Mouse (Mus musculus): ENCODE measurements at regions not wholly inside any gene's neighbourhood (a gene's known extent, or its start where the extent isn't known, plus 50 kb on each side); places are given as distances from the start of the nearest gene placed in this dataset.

DNA sequence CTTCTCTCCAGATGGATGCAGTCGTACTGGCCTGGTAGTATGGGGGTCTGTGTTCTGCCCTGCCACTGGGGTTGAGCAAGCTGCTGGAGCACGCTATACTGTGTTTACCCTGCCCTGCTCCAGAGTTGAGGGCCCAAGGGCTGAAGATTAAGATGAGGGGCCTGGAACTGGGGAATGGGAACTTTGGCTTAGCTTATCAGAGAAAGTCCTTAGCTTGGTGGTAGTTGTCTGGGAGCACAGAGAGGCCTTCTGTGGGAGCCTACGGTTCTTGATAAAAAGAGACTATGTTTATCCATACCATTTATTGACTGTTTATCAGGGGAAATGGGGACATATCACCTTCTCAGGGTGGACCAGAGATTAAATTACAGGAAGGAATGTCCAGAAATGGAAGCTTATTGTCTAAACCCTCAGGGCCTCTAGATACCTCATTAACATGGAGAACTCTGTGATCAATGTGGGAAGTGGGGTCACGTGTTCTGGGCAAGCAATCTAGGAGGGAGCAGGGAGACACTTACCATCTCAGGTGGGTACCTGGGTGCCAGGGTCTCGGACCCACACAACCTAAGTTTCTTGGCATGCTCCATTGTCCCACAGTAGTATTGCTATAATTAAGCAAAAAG lies 58.7 kb downstream of the Mycn start:
- TF ChIP-seq CTCF (IDR thresholded peaks at IDR 0.05; ENCODE audit: low read depth) = no peak
- H3K9ac ChIP-seq (ENCODE audit: low read depth, low read length) = no peak overlapping the region
- ATAC-seq = no peak; the same call in 1 of the 2 replicates
- H3K4me2 ChIP-seq (replicated peaks; ENCODE audit: low read depth) = no peak overlapping the region
- no peaks in the 10 kb centered on the region for H3K27me3 ChIP-seq (replicated peaks; ENCODE audit: control insufficient read depth, insufficient read depth, low read length)
- no peaks in the 10 kb centered on the region for H3K9me3 ChIP-seq (ENCODE audit: control insufficient read depth)
- H3K4me1 ChIP-seq (replicated peaks; ENCODE audit: control insufficient read depth, insufficient read depth, low read length) = no peaks in the 10 kb centered on the region
- H3K4me3 ChIP-seq (ENCODE audit: low read depth, low read length) = no peak overlapping the region
- WGBS = 54% methylated on average over 5 of the region's 5 CpGs
- H3K27ac ChIP-seq (ENCODE audit: low read depth, low read length) = no peak overlapping the region
- no peaks in the 10 kb centered on the region for H3K36me3 ChIP-seq (ENCODE audit: control insufficient read depth, insufficient read depth)

DNA sequence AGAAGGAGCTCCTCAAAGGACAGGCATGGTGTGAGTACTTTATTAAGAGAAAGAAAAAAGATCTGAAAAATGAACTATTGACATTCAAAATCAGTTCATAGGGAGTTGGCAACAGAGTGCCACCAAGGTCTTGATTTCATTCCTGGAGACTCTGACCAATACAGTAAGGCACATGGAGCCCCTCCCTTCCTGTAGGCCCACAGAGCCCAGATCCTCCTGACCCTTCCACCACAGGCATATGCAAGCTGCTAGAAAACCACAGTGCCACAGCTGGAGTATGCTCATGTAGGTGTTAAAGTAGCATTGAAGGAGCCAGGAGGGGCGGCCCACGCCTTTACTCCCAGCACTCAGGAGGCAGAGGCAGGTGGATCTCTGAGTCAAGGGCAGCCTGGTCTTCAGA lies 63.7 kb downstream of the Mycn start:
- 95% methylated on average over 2 of the region's 2 CpGs for WGBS
- H3K4me1 ChIP-seq (replicated peaks; ENCODE audit: control insufficient read depth, insufficient read depth, low read length) = no peaks in the 10 kb centered on the region
- H3K9ac ChIP-seq (ENCODE audit: low read depth, low read length) = no peak overlapping the region
- no peaks in the 10 kb centered on the region for H3K9me3 ChIP-seq (ENCODE audit: control insufficient read depth)
- H3K27ac ChIP-seq (ENCODE audit: low read depth, low read length) = no peak overlapping the region
- no peak for TF ChIP-seq CTCF (IDR thresholded peaks at IDR 0.05; ENCODE audit: low read depth)
- H3K27me3 ChIP-seq (replicated peaks; ENCODE audit: control insufficient read depth, insufficient read depth, low read length) = no peaks in the 10 kb centered on the region
- no peak overlapping the region for H3K4me2 ChIP-seq (replicated peaks; ENCODE audit: low read depth)
- no peaks in the 10 kb centered on the region for H3K36me3 ChIP-seq (ENCODE audit: control insufficient read depth, insufficient read depth)
- no peak for ATAC-seq
- H3K4me3 ChIP-seq (ENCODE audit: low read depth, low read length) = no peak overlapping the region

DNA sequence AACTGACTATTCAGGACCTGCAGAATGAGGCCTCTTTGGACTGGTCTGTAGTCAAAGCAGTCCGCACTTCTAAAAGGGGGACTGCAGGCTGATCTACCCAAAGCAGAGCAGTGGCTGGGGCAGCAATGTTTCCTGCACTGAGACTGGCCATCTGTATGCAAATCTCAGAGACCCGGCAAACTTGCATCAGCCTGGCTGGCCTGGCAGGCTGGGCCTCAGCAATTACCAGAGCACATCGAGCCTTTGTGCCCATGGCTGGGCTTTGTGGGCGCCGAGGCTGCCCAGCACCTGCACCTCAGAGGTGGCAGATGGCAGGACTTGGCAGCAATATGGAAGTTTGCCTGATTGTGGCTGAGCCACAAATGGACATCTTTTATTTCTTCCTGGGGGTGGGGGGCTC lies 64.2 kb downstream of the Mycn start:
- H3K4me3 ChIP-seq (ENCODE audit: low read depth, low read length) = no peak overlapping the region

DNA sequence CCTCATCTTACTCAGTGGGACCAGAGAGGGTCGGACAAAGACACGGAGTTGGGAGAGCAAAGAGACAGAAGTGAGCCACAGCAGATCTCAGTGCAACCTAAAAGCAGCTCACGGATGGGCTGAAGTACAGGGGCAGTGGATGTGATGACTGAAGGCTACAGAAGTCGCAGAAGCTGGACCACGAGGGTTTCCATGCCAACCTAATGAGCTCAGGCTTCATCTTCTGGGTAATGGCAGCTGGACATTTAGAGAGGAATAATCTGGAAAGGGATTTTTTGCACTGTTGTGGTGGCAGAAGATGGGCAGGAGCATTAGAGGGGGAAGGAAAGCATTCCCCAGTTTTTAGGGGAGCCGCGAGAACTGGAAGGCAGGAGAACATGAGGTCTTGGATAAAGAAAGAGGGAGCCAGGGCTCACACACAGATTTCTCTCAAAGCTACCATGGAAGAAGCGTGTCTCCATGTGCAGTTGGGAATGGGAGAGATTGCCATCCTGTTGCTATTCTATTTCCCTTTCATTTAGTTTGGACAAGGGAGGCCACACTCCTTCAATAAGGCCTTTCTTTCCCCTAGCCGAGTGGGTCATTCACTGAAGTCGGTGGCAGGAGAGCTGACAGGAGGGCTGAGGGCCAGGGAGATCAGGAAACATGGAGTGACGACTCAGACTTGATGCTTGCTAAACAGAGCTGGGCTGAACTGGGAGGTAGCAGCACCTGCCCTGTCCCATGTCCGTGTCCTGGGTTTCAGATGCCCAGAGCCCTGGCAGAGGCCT lies 65.6 kb downstream of the Mycn start:
- WGBS = 85% methylated on average over 12 of the region's 12 CpGs
- H3K36me3 ChIP-seq (ENCODE audit: control insufficient read depth, insufficient read depth) = no peaks in the 10 kb centered on the region

More for the DNA sequence above, 64.2 kb downstream of the Mycn start:
- Histone ChIP-seq H3K9ac (ENCODE audit: low read depth, low read length) (no peak overlapping the region), H3K27me3 (replicated peaks; ENCODE audit: control insufficient read depth, insufficient read depth, low read length) (no peaks in the 10 kb centered on the region), H3K36me3 (ENCODE audit: control insufficient read depth, insufficient read depth) (no peaks in the 10 kb centered on the region), H3K4me2 (replicated peaks; ENCODE audit: low read depth) (no peak overlapping the region), H3K27ac (ENCODE audit: low read depth, low read length) (no peak overlapping the region), H3K9me3 (ENCODE audit: control insufficient read depth) (no peaks in the 10 kb centered on the region), H3K4me1 (replicated peaks; ENCODE audit: control insufficient read depth, insufficient read depth, low read length) (peaks cover 5% of the 10 kb centered on the region; the same call in 1 of the 2 replicates)
- 71% methylated on average over 5 of the region's 5 CpGs for WGBS
- ATAC-seq = no peak
- no peak for TF ChIP-seq CTCF (IDR thresholded peaks at IDR 0.05; ENCODE audit: low read depth)

DNA sequence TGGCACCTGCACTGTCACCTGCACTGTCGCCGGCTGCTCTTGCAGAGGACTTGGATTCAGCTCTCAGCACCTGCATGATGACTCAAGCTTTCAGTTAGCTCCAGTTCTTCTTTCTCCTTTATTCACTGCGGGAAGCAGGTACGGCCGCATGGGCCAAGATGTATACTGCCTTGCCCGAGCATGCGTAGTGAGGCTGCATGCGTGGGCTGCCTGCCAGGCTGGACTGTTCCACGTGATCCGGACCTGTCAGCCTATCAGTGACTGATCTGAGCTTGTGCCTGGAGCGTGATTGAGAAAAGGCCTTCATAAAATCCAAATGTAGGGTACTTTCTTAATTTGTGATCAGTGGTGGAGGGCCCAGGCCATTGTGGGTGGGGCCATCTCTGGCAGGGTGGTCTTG lies 68.2 kb downstream of the Mycn start:
- Histone ChIP-seq H3K4me1 (replicated peaks; ENCODE audit: control insufficient read depth, insufficient read depth, low read length) (peaks cover 6% of the 10 kb centered on the region; the same call in 1 of the 2 replicates), H3K4me3 (ENCODE audit: low read depth, low read length) (no peak overlapping the region), H3K27me3 (replicated peaks; ENCODE audit: control insufficient read depth, insufficient read depth, low read length) (no peaks in the 10 kb centered on the region), H3K4me2 (replicated peaks; ENCODE audit: low read depth) (no peak overlapping the region), H3K9me3 (ENCODE audit: control insufficient read depth) (no peaks in the 10 kb centered on the region), H3K27ac (ENCODE audit: low read depth, low read length) (no peak overlapping the region), H3K36me3 (ENCODE audit: control insufficient read depth, insufficient read depth) (no peaks in the 10 kb centered on the region), H3K9ac (ENCODE audit: low read depth, low read length) (no peak overlapping the region)
- 88% methylated on average over 11 of the region's 11 CpGs for WGBS
- no peak for TF ChIP-seq CTCF (IDR thresholded peaks at IDR 0.05; ENCODE audit: low read depth)
- no peak for ATAC-seq

More for the DNA sequence above, 65.6 kb downstream of the Mycn start:
- H3K27me3 ChIP-seq (replicated peaks; ENCODE audit: control insufficient read depth, insufficient read depth, low read length) = no peaks in the 10 kb centered on the region
- no peak for TF ChIP-seq CTCF (IDR thresholded peaks at IDR 0.05; ENCODE audit: low read depth)
- no peak for ATAC-seq
- no peak overlapping the region for H3K4me2 ChIP-seq (replicated peaks; ENCODE audit: low read depth)
- H3K9me3 ChIP-seq (ENCODE audit: control insufficient read depth) = no peaks in the 10 kb centered on the region
- no peak overlapping the region for H3K27ac ChIP-seq (ENCODE audit: low read depth, low read length)
- peaks cover 6% of the 10 kb centered on the region; the same call in 1 of the 2 replicates for H3K4me1 ChIP-seq (replicated peaks; ENCODE audit: control insufficient read depth, insufficient read depth, low read length)
- H3K9ac ChIP-seq (ENCODE audit: low read depth, low read length) = no peak overlapping the region
- H3K4me3 ChIP-seq (ENCODE audit: low read depth, low read length) = no peak overlapping the region

DNA sequence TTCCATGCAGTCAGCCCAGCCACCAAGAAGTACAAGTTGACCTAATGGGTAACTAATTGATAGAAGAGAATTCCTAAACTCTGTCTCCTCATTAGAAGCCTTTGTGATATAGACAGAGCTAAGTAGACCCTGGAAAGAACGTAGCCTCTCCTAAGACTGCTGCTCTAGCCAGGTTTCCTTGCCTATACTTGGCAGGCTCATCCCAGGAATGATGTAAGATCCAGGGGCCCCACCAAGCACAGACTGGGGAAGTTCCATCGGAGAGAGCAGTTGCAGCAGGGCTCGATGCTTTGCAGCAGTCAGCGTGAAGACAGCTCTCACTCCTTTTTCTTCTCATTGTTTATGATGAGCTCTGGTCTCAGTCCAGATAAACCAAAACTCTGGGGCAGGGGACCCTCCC lies 68.7 kb downstream of the Mycn start:
- Histone ChIP-seq H3K27ac (ENCODE audit: low read depth, low read length) (no peak overlapping the region), H3K4me1 (replicated peaks; ENCODE audit: control insufficient read depth, insufficient read depth, low read length) (peaks cover 6% of the 10 kb centered on the region; the same call in 1 of the 2 replicates), H3K36me3 (ENCODE audit: control insufficient read depth, insufficient read depth) (no peaks in the 10 kb centered on the region), H3K4me3 (ENCODE audit: low read depth, low read length) (no peak overlapping the region), H3K9ac (ENCODE audit: low read depth, low read length) (no peak overlapping the region), H3K9me3 (ENCODE audit: control insufficient read depth) (no peaks in the 10 kb centered on the region), H3K27me3 (replicated peaks; ENCODE audit: control insufficient read depth, insufficient read depth, low read length) (no peaks in the 10 kb centered on the region), H3K4me2 (replicated peaks; ENCODE audit: low read depth) (no peak overlapping the region)
- no peak for TF ChIP-seq CTCF (IDR thresholded peaks at IDR 0.05; ENCODE audit: low read depth)
- WGBS = 23% methylated on average over 4 of the region's 4 CpGs
- no peak for ATAC-seq

Data from intestine, postnatal 0 days (tissue).